Mouse (Mus musculus) heart, postnatal 36 days (tissue): ENCODE results near the gene Rnf145. TPM values are rescaled to one million over a fixed set of nuclear protein-coding genes. Genes with fewer than 3 reads are reported as not detected.
A peak's percentile ranks its signal among the peaks of the same experiment; 100 is the strongest.

ENCODE experiments used
- DNase-seq, 2 experiments: peaks; one replicate each; pipeline ENCODE4 v3.0.0; 2021 to 2022
- intact Hi-C: fragments of 180-260 bp; cut with DNase I; formaldehyde crosslinking; loops from one replicate; pipeline ENCODE4 v1.15.1; 2025
- total RNA-seq, 2 experiments: library from RNA; stranded (reverse); gene quantifications; 2 replicates each; pipeline ENCODE4 v1.2.3; 2021

Rnf145 gene
- 10 to 100 TPM; 16.5 to 18.5 TPM for total RNA-seq

GRCm38 (mm10) chr11:44518281-44519095, at the start of gene Rnf145:
Gene Rnf145 (plus strand): TSS chr11:44518964.
- intact Hi-C loops: no loop called here
- peak; percentile 76 to 85 for DNase-seq

DNA sequence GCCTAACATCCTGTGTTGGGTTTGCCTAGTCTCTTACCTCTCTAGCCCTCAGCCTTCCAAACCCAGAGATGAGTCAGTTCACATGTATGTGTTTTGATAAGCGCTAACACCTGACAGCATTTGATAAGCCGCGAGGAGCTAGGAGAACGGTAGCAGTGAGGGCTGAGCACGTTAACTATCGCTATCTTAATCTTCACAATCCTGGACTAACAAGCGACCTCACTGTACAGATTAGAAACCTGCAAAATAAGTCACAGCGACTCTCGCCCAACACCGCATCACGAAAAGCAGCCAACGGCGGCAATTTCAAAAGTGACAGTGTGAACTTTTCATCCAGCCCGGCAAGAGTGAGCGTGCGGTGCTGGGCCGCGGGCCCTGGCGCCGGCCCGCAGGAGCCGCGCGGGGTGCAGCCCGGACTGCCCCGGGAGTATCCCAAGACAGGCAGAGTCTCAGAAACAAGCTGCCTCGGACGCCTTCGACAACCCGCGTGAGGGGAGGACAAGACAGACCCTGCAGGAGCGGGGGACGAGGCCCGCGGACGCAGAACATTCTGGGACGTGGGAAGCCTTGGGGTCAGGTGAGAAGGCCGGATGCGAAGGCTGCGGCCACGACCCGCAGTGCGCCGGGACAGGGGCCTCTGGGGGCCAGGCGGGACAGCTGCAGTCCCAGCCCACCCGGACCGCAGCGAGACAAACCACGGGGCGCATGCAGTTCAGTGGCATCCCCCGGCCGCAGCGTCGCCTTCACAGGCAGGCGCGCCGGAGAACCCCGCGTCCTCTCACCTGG, 48.9 kb upstream of the Rnf145 start:
- intact Hi-C loops: loop anchor here (1.0 to 10.0 kb wide), 3 partner anchors 50 to 1965 kb away; partner anchors contain the start of gene Med7
- DNase-seq: no peak

- DNase-seq: peak; percentile 94 to 96
- intact Hi-C loops: loop anchor here (1.0 to 10.0 kb wide), 3 partner anchors 50 to 1964 kb away; partner anchors contain the start of gene Med7
Observed at GRCm38 (mm10) chr11:44470432-44471336, 48.1 kb upstream of the Rnf145 start, which contains the start of gene Ublcp1. Gene Ublcp1 (minus strand): TSS chr11:44470498.

DNA sequence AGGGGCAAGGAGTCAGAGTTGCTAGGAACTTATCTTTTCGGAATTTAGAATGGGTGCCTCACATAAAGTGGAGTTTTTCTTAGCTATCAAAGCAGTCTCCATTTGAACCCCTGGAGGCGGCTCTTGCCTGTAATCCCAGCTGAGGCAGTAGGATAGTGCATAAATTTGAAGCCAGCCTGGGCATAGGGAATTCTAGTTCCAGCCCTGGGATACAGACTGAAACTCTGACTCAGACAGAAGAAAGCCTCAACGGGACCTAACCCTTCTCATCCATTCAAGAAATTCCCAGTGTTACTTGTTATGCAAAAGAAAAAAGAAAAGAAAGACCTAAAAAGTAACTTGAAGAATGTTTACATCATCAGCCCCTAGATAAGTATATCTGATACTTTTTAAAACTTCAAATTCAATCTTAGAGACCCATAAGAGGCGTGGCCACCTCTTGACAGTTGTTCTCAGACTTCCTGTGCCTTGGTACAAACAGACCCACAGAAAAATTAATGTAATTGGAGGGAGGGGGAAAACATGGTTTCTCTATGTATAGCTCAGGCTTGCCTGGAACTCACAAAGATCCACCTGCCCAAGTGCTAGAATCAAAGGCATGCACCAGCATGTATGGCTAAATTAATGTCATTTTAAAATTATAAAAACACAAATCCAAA, 47.3 kb upstream of the Rnf145 start:
- intact Hi-C loops: loop anchor here (5.0 to 10.0 kb wide), 2 partner anchors 111 to 1963 kb away; partner anchors contain the start of gene Med7
- DNase-seq: peak in 1 of 2 experiments; percentile 11

DNA sequence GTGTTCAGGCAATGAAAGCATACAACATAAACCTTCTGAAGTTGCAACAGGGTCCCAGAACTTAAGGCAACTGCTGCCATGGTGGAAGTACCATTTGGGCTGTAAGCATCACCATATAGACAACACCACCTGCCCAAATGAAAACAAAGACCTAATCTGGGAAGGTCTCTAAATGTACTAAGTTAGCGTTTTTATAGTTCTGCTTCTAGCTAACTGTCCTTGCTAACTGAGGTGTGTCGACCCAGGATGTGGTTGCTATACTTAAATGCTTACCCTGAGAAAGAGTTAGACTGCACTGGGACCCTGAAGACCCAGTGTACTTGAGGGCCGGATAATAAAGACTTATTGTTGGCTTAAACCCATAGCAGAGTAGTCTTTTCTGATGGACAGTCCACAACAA, 43.3 kb upstream of the Rnf145 start:
- DNase-seq: no peak
- intact Hi-C loops: loop anchor here (10.0 kb wide), 1 partner anchor 1959 kb away; the partner anchor contains the start of gene Med7

GRCm38 (mm10) chr11:44476445-44476844, 42.3 kb upstream of the Rnf145 start:
- no peak for DNase-seq
- intact Hi-C loops: loop anchor here (10.0 kb wide), 1 partner anchor 1958 kb away; the partner anchor contains the start of gene Med7

- intact Hi-C loops: loop anchor here (10.0 kb wide), 1 partner anchor 1956 kb away; the partner anchor contains the start of gene Med7
- no peak for DNase-seq
Observed at GRCm38 (mm10) chr11:44478382-44478781, 40.4 kb upstream of the Rnf145 start.

- no peak for DNase-seq
- intact Hi-C loops: no loop called here
Observed at GRCm38 (mm10) chr11:44480246-44480645, 38.5 kb upstream of the Rnf145 start.

GRCm38 (mm10) chr11:44485089-44485736, 33.6 kb upstream of the Rnf145 start:
- intact Hi-C loops: no loop called here
- DNase-seq: no peak

DNA sequence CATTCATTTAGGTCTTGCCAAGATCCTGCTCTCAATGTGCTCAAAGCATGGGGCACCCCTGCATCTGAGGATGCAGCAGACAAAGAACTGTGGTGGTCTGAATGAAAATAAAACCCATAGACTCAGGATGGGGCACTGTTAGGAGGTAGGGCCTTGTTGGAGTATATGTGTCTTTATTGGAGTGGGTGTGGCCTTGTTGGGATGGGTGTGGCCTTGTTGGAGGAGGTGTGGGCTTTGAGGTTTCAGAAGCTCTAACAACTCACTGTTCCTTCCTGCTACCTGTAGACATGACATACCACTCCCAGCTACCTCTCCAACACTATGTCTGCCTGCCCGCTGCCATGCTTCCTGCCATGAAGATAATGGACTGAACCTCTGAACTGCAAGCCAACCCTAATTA, 29.6 kb upstream of the Rnf145 start:
- no peak for DNase-seq
- intact Hi-C loops: no loop called here

DNA sequence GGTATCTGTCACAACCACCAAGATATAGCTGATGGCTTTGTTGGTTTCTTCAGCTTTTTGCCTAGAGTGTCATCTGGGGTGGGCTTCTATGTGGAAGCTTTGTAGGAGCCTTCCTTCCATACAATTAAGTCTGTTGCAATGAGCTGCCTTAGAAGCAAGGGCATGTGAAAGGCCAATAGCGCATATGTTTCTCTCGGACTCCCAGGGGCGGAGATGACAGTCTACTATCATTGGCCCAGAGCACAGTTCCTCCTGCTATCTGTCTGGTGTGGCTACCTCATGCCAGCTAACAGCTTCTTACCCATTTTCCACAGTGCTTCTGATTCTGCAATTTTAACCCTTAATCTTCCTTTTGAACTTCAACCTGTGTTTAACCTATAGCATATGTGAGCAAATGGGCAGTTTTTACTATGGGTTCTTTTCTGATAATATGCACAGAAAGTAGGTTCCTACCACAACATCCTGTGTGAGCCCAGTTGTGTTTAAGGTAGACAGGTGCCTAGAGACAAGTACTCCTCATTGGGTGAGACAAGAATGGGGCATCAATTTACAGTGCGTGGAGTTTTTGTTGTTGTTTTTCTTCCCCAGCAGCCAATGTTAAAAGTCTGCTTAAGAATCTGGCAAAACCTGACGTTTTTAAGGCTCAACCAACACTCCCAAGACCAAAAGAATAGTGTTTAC, 24.0 kb upstream of the Rnf145 start:
- intact Hi-C loops: no loop called here
- no peak for DNase-seq

DNA sequence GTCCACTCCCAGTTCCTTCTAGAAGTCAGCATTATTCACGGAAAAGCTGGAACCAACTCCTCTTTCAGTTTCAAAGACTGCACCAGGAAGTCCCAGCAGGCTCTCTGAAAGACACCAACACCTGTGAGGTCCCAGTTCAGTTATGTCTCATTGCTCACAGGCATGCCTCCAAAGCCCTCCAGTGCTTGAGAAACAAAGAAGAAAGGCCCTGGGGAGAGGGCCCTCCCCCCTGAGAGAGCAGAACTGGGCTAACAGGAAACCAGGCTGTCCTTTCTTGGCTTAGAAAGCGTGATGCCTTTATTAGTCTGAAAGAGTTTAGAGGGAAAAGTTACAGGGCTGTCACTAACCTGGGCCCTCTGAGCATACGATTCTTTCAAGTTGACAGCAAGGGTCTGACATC, 22.5 kb upstream of the Rnf145 start:
- intact Hi-C loops: no loop called here

GRCm38 (mm10) chr11:44498412-44499272, 20.1 kb upstream of the Rnf145 start:
- intact Hi-C loops: no loop called here
- DNase-seq: no peak

More for the DNA sequence above, 22.5 kb upstream of the Rnf145 start:
- peak; percentile 21 to 28 for DNase-seq

GRCm38 (mm10) chr11:44500966-44501365, 17.8 kb upstream of the Rnf145 start:
- no peak for DNase-seq
- intact Hi-C loops: no loop called here

- DNase-seq: no peak
- intact Hi-C loops: no loop called here
Observed at GRCm38 (mm10) chr11:44501477-44501876, 17.3 kb upstream of the Rnf145 start.

- intact Hi-C loops: no loop called here
- no peak for DNase-seq
Observed at GRCm38 (mm10) chr11:44502931-44503330, 15.8 kb upstream of the Rnf145 start.

DNA sequence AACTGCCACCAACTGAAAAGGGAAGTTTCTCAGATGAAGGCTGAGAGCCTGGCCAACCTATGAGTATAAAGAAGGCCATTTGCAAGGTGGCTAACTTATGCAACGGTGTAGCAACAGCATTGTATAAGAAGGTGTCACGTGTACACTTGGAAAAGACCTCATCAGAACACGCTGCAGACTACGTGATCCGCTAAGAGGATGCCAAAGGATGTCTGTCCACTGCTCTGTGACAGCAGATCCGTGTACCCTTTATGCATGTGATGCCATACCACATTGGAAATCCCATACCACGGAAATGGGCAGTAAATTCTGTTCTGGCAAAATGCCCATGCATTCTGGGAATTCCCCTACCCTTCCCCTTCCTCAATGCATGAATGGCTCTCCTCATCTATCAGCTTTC, 14.6 kb upstream of the Rnf145 start:
- DNase-seq: no peak
- intact Hi-C loops: no loop called here

DNA sequence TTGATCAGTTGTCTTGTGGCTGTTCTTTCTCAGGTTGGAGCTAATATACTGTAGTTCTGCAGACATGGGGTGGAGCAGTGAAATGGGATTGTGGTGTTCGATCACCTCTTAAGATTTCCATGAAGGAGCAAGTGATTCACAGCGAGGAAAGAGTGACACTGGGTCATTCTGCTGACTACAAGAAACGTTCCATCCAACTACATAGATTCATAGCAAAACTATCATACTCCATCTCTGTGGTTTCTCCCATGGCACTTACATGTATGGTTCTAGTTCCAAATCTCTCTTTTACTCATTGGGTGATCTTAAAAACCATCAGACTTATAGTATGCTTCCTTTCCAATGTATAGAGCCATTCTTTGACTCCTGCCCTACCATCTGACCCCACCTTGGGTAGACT, 14.0 kb upstream of the Rnf145 start:
- no peak for DNase-seq
- intact Hi-C loops: no loop called here
